7 mouse cellular contexts compared by ENCODE assay signal in the genomic region with DNA sequence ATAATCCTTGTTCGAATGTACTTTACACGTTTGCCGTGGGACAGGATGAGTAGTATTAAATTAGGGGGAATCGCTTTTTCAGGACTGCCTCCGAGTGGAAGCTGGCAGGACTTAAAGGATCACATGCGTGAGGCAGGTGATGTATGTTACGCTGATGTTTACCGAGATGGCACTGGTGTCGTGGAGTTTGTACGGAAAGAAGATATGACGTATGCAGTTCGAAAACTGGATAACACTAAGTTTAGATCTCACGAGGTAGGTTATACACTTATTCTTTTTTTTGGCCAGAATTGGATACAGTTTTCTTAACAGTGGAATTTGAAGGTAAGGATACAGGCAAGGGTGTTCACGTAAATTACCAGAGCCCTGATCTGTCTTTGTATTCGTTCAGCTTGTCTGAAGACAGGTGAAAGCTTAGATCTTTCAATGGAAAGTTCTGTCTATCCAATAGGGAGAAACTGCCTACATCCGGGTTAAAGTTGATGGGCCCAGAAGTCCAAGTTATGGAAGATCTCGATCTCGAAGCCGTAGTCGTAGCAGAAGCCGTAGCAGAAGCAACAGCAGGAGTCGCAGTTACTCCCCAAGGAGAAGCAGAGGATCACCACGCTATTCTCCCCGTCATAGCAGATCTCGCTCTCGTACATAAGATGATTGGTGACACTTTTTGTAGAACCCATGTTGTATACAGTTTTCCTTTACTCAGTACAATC. TPM values are rescaled to one million over a fixed set of nuclear protein-coding genes. Genes with fewer than 3 reads are reported as not detected.
DNase-seq lines count a peak whose midpoint lies in the region; ATAC-seq lines count a peak whose summit lies in the region.

No protein-coding gene starts in this region.

- no peak for ATAC-seq in intestine, embryonic 16.5 days
- no peak for ATAC-seq in neural tube, embryonic 15.5 days (ENCODE audit: low FRiP score)

- peak overlapping the region; percentile 63 for H3K4me2 ChIP-seq in intestine, embryonic 16.5 days (ENCODE audit: low read depth, low read length)
- H3K4me2 ChIP-seq in neural tube, embryonic 15.5 days, result peak overlapping the region; percentile 64

- H3K27ac ChIP-seq in embryonic facial prominence, embryonic 10.5 days (replicated peaks), result peak overlapping the region; percentile 100
- H3K27ac ChIP-seq in intestine, embryonic 16.5 days (ENCODE audit: low read length), result no peak overlapping the region
- H3K27ac ChIP-seq in neural tube, embryonic 15.5 days (replicated peaks), result 0 out of 2 replicates have a peak overlapping the region, but pooled peaks have one; percentile 99

- 38% methylated on average over 26 of the region's 26 CpGs for WGBS in embryonic facial prominence, embryonic 10.5 days
- 8% methylated on average over 26 of the region's 26 CpGs for WGBS in intestine, embryonic 16.5 days
- 17% methylated on average over 26 of the region's 26 CpGs for WGBS in neural tube, embryonic 15.5 days

- no peaks in the 10 kb centered on the region for H3K27me3 ChIP-seq in embryonic facial prominence, embryonic 10.5 days (replicated peaks; ENCODE audit: low read depth, poor library complexity, severe bottlenecking)
- H3K27me3 ChIP-seq in intestine, embryonic 16.5 days (replicated peaks; ENCODE audit: control insufficient read depth, insufficient read depth, low read length), result no peaks in the 10 kb centered on the region
- H3K27me3 ChIP-seq in neural tube, embryonic 15.5 days (replicated peaks), result no peaks in the 10 kb centered on the region

- peak overlapping the region; percentile 100 for H3K9ac ChIP-seq in intestine, embryonic 16.5 days (ENCODE audit: low read depth, low read length)
- peak overlapping the region; percentile 99 for H3K9ac ChIP-seq in neural tube, embryonic 15.5 days (replicated peaks)

- H3K9me3 ChIP-seq in embryonic facial prominence, embryonic 10.5 days, result no peaks in the 10 kb centered on the region
- H3K9me3 ChIP-seq in intestine, embryonic 16.5 days (ENCODE audit: control insufficient read depth, low read length), result no peaks in the 10 kb centered on the region
- H3K9me3 ChIP-seq in neural tube, embryonic 15.5 days (replicated peaks), result no peaks in the 10 kb centered on the region

- H3K4me3 ChIP-seq in embryonic facial prominence, embryonic 10.5 days, result peak overlapping the region; percentile 99
- H3K4me3 ChIP-seq in intestine, embryonic 16.5 days (ENCODE audit: low read length), result peak overlapping the region; percentile 97
- peak overlapping the region; percentile 72 for H3K4me3 ChIP-seq in neural tube, embryonic 15.5 days (replicated peaks)

- H3K4me1 ChIP-seq in embryonic facial prominence, embryonic 10.5 days, result peaks cover 41% of the 10 kb centered on the region
- peaks cover 17% of the 10 kb centered on the region for H3K4me1 ChIP-seq in intestine, embryonic 16.5 days (ENCODE audit: control insufficient read depth, insufficient read depth, low read length)
- H3K4me1 ChIP-seq in neural tube, embryonic 15.5 days, result peaks cover 44% of the 10 kb centered on the region

- DNase-seq in thymus, postnatal 0 days (ENCODE audit: low spot score), result peak; percentile 43
- DNase-seq in thymus, adult 18-20 months, result no peak
- DNase-seq in embryonic facial prominence, embryonic 10.5 days (ENCODE audit: low spot score), result no peak
- no peak for DNase-seq in frontal cortex, postnatal 10 days (ENCODE audit: low spot score in 2 of 2)
- no peak for DNase-seq in adrenal gland, postnatal 14 days

- H3K36me3 ChIP-seq in embryonic facial prominence, embryonic 10.5 days (replicated peaks), result peaks cover 54% of the 10 kb centered on the region
- 0 out of 2 replicates have a peak, but pooled peaks cover 2% of the 10 kb centered on the region for H3K36me3 ChIP-seq in intestine, embryonic 16.5 days (ENCODE audit: control insufficient read depth, insufficient read depth, low read length)
- peaks cover 16% of the 10 kb centered on the region for H3K36me3 ChIP-seq in neural tube, embryonic 15.5 days

RNA-seq across cellular contexts. Expression of gene Srsf1, which starts 1.9 kb away (rescaled TPM):
- 308 and 311 TPM in 2 replicates for polyA plus RNA-seq in thymus, postnatal 0 days (2015; fragmentation: Nextera tagmentation; extraction: Ambion mirVana)
- 402 and 405 TPM in 2 replicates for polyA plus RNA-seq in embryonic facial prominence, embryonic 10.5 days (2016; fragmentation: Nextera tagmentation; extraction: Ambion mirVana)
- polyA plus RNA-seq in intestine, embryonic 16.5 days (2015; fragmentation: Nextera tagmentation; extraction: Ambion mirVana), result 169 and 170 TPM in 2 replicates
- 183 and 211 TPM in 2 replicates for polyA plus RNA-seq in neural tube, embryonic 15.5 days (2015; fragmentation: Nextera tagmentation; extraction: Ambion mirVana)
- 245 and 260 TPM in 2 replicates for total RNA-seq in adrenal gland, postnatal 14 days (2021)

RNA-seq across cellular contexts. Expression of gene Vezf1, which starts 19.0 kb away (rescaled TPM):
- 32.8 and 33.1 TPM in 2 replicates for polyA plus RNA-seq in thymus, postnatal 0 days (2015; fragmentation: Nextera tagmentation; extraction: Ambion mirVana)
- polyA plus RNA-seq in embryonic facial prominence, embryonic 10.5 days (2016; fragmentation: Nextera tagmentation; extraction: Ambion mirVana), result 59.4 and 60.0 TPM in 2 replicates
- polyA plus RNA-seq in intestine, embryonic 16.5 days (2015; fragmentation: Nextera tagmentation; extraction: Ambion mirVana), result 23.3 and 24.1 TPM in 2 replicates
- polyA plus RNA-seq in neural tube, embryonic 15.5 days (2015; fragmentation: Nextera tagmentation; extraction: Ambion mirVana), result 35.0 and 39.1 TPM in 2 replicates
- 39.8 and 42.4 TPM in 2 replicates for total RNA-seq in adrenal gland, postnatal 14 days (2021)

RNA-seq across cellular contexts. Expression of gene Cuedc1, which starts 48.7 kb away (rescaled TPM):
- polyA plus RNA-seq in thymus, postnatal 0 days (2015; fragmentation: Nextera tagmentation; extraction: Ambion mirVana), result 10.7 and 11.4 TPM in 2 replicates
- 20.8 and 21.9 TPM in 2 replicates for polyA plus RNA-seq in embryonic facial prominence, embryonic 10.5 days (2016; fragmentation: Nextera tagmentation; extraction: Ambion mirVana)
- 8.0 and 8.5 TPM in 2 replicates for polyA plus RNA-seq in intestine, embryonic 16.5 days (2015; fragmentation: Nextera tagmentation; extraction: Ambion mirVana)
- polyA plus RNA-seq in neural tube, embryonic 15.5 days (2015; fragmentation: Nextera tagmentation; extraction: Ambion mirVana), result 40.6 and 49.0 TPM in 2 replicates
- 37.9 and 41.9 TPM in 2 replicates for total RNA-seq in adrenal gland, postnatal 14 days (2021)
